Mouse (Mus musculus) G1E (cell line): Measurements from ENCODE around the gene Lrrn2.

Experiments
- CTCF ChIP-seq: IDR thresholded peaks from 2 replicates; pipeline ENCODE4 v1.5.1; 2012; ENCODE audit warnings: low read depth, low read length, inconsistent platforms, mixed read lengths
- GATA1 ChIP-seq: IDR thresholded peaks from 2 replicates; pipeline ENCODE4 v1.6.1; 2012; ENCODE audit warnings: borderline replicate concordance, low read length, inconsistent platforms, mixed read lengths
- POLR2AphosphoS5 ChIP-seq: IDR thresholded peaks from 2 replicates; pipeline ENCODE4 v1.6.1; 2012; ENCODE audit warnings: low read depth, low read length, inconsistent platforms; ENCODE audit not compliant: insufficient replicate concordance
- TAL1 ChIP-seq: conservative IDR thresholded peaks from 2 replicates; pipeline ENCODE4 v1.6.1; 2012; ENCODE audit warnings: low read depth, low read length, inconsistent platforms, mixed read lengths

DNA sequence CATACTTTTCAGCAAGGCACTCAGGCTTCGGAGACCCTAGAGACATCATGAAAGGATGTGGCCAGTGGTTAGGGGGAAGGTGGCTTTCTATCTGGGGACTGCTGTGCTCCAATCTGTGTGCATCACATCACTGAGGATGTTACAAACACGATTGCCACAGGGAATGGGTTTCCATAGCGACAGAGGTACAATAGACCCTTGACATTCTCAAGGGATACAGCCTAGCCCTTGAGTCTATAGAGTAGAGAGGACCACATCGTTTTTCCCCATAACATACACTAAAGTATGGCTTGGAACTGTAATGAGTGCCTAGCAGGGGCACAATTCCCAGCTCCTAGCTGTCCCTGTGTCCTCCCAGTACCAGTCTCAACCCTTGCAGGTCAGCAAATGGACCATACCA, 23.4 kb downstream of the Lrrn2 start:
- TF ChIP-seq GATA1 = no peak
- no peak for TF ChIP-seq CTCF
- TF ChIP-seq TAL1 = no peak
- TF ChIP-seq POLR2AphosphoS5 = no peak
